Mouse (Mus musculus) C2C12 (cell line): ENCODE data around the gene Sf3b1. TPM values are rescaled to one million over a fixed set of nuclear protein-coding genes. Genes with fewer than 3 reads are reported as not detected.
"Not testable (repeated sequence)": the region's sequence is repeated elsewhere in the genome, so short reads cannot be mapped to it uniquely, and the experiment has no call there.

Experiments used
- H3K27me3 ChIP-seq: one replicate; pipeline ENCODE4 v1.6.1; 2011; ENCODE audit not compliant: control insufficient read depth, insufficient read depth, insufficient read length
- H3K36me3 ChIP-seq: one replicate; pipeline ENCODE4 v1.6.1; 2011; ENCODE audit not compliant: control insufficient read depth, insufficient read depth
- H3K4me3 ChIP-seq: one replicate; pipeline ENCODE4 v1.5.1; 2011; ENCODE audit warnings: mild to moderate bottlenecking, control low read depth; ENCODE audit not compliant: poor library complexity, insufficient read depth, severe bottlenecking
- H3K79me2 ChIP-seq: one replicate; pipeline ENCODE4 v1.6.1; 2011; ENCODE audit not compliant: control insufficient read depth, insufficient read depth
- H3K79me3 ChIP-seq: one replicate; pipeline ENCODE4 v1.6.1; 2011; ENCODE audit warnings: low read depth, control low read depth
- H3ac ChIP-seq: one replicate; pipeline ENCODE3; 2011; ENCODE audit warnings: low read depth; ENCODE audit not compliant: control insufficient read depth, insufficient read length
- CEBPB ChIP-seq: IDR thresholded peaks from one replicate; pipeline ENCODE4 v1.6.1; 2011; ENCODE audit warnings: low read depth, mild to moderate bottlenecking, control low read depth, moderate library complexity
- CTCF ChIP-seq: IDR thresholded peaks from one replicate; pipeline ENCODE4 v1.5.1; 2011; ENCODE audit not compliant: control insufficient read depth, insufficient read depth, insufficient read length
- FOSL1 ChIP-seq: IDR thresholded peaks from one replicate; pipeline ENCODE4 v1.8.0; 2011; ENCODE audit warnings: mild to moderate bottlenecking, low read length; ENCODE audit not compliant: poor library complexity, insufficient read depth, severe bottlenecking
- MAX ChIP-seq: IDR thresholded peaks from one replicate; pipeline ENCODE4 v1.6.1; 2011; ENCODE audit warnings: mild to moderate bottlenecking, control low read depth
- MYOD1 ChIP-seq: IDR thresholded peaks from one replicate; pipeline ENCODE4 v1.6.1; 2011; ENCODE audit warnings: low read depth; ENCODE audit not compliant: control insufficient read depth, insufficient read length
- MYOG ChIP-seq: IDR thresholded peaks from one replicate; pipeline ENCODE4 v1.6.1; 2011; ENCODE audit not compliant: control insufficient read depth, insufficient read length; ENCODE audit errors: extremely low read depth
- USF1 ChIP-seq: IDR thresholded peaks from one replicate; pipeline ENCODE4 v1.6.1; 2011; ENCODE audit warnings: low read depth, mild to moderate bottlenecking, control low read depth, moderate library complexity
- polyA plus RNA-seq: library from polyadenylated mRNA; unstranded; fragments of >200 nt; fragmentation: generic; extraction: Trizol; gene quantifications from one replicate; pipeline ENCODE4 v1.2.1, GENCODE M21; 2012; ENCODE audit warnings: missing spikeins

Gene Sf3b1
- polyA plus RNA-seq, 1 experiment: 33.5 TPM

DNA sequence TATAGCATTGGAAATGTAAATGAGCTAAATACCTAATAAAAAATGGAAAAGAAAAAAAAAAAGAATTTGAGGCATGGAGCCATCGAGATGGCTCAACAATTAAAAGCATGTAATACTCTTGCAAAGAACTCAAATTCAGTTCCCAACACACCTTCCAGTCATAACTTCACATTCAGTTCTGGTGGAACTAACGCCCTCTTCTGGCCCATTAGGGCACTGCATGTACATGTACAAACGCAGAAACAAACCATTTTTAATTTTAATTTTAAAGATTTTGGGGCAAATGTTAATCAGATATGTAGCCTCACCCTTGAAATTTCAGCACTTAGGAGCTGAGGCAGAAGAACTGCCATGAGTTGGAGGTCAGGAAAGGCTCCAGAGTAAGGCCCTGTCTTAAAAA lies 68.8 kb downstream of the Sf3b1 start:
- Histone ChIP-seq H3ac (no peak overlapping the region), H3K27me3 (no peaks in the 10 kb centered on the region), H3K79me2 (no peaks in the 10 kb centered on the region), H3K36me3 (no peaks in the 10 kb centered on the region), H3K4me3 (no peak overlapping the region), H3K79me3 (no peaks in the 10 kb centered on the region)
- TF ChIP-seq FOSL1 (no peak), MAX (no peak), MYOD1 (no peak), CEBPB (no peak)

GRCm38 (mm10) chr1:54956995-54957394 lies 70.3 kb downstream of the Sf3b1 start:
- H3K4me3 ChIP-seq, H3K79me3 ChIP-seq, H3K79me2 ChIP-seq, H3ac ChIP-seq, H3K36me3 ChIP-seq, H3K27me3 ChIP-seq: not testable (repeated sequence)

GRCm38 (mm10) chr1:54954856-54955255 lies 72.4 kb downstream of the Sf3b1 start:
- no peaks in the 10 kb centered on the region for H3K79me2 ChIP-seq
- no peaks in the 10 kb centered on the region for H3K27me3 ChIP-seq
- TF ChIP-seq FOSL1: no peak
- no peak for TF ChIP-seq CEBPB
- no peak for TF ChIP-seq CTCF
- TF ChIP-seq USF1: no peak
- no peak for TF ChIP-seq MYOD1
- TF ChIP-seq MAX: no peak
- TF ChIP-seq MYOG: no peak
- no peak overlapping the region for H3ac ChIP-seq
- no peaks in the 10 kb centered on the region for H3K79me3 ChIP-seq
- no peak overlapping the region for H3K4me3 ChIP-seq
- H3K36me3 ChIP-seq: no peaks in the 10 kb centered on the region

DNA sequence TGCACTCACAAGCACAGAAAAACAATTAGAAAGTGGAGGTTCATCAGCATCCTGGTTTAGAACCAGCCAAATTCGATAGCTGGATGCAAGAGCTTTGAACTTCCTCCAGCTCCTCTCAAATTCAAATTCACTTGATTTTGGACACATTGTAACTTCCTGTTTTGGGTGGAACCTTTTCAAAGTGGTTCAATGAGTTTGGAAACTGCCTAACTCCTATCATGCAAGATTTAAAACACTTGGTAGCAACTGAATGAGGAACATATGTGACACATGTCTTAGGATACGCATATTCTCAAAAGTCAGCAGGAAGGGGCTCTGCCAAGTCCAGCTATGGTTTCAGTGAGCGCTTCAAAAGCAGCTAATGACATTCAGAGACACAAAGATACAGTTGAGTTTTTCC lies 82.6 kb downstream of the Sf3b1 start:
- Histone ChIP-seq H3K36me3 (no peaks in the 10 kb centered on the region), H3ac (no peak overlapping the region)
- TF ChIP-seq CTCF (no peak), USF1 (no peak), MAX (no peak), MYOG (no peak), FOSL1 (no peak), MYOD1 (no peak)

GRCm38 (mm10) chr1:54935466-54935865 lies 91.8 kb downstream of the Sf3b1 start:
- Histone ChIP-seq H3ac (no peak overlapping the region), H3K79me2 (no peaks in the 10 kb centered on the region), H3K4me3 (no peak overlapping the region), H3K79me3 (no peaks in the 10 kb centered on the region), H3K36me3 (no peaks in the 10 kb centered on the region), H3K27me3 (no peaks in the 10 kb centered on the region)
- TF ChIP-seq USF1: no peak
- no peak for TF ChIP-seq CEBPB
- TF ChIP-seq MYOG: no peak
- no peak for TF ChIP-seq MAX
- TF ChIP-seq FOSL1: no peak
- TF ChIP-seq CTCF: no peak
- no peak for TF ChIP-seq MYOD1

More for the DNA sequence above, 82.6 kb downstream of the Sf3b1 start:
- no peaks in the 10 kb centered on the region for H3K79me2 ChIP-seq
- no peak overlapping the region for H3K4me3 ChIP-seq
- H3K79me3 ChIP-seq: no peaks in the 10 kb centered on the region
- no peaks in the 10 kb centered on the region for H3K27me3 ChIP-seq

Other genes starting within 250 kb of the Sf3b1 start
- 2.2 TPM for gene Ankrd44, start 101.1 kb downstream of the Sf3b1 start, polyA plus RNA-seq
- gene Coq10b, start 25.3 kb upstream of the Sf3b1 start, polyA plus RNA-seq: 21.0 TPM
- 914 TPM for gene Hspe1, start 60.7 kb upstream of the Sf3b1 start, polyA plus RNA-seq
- gene Hspd1, start 60.8 kb upstream of the Sf3b1 start, polyA plus RNA-seq: 297 TPM
- gene Mob4, start 103.8 kb upstream of the Sf3b1 start, polyA plus RNA-seq: 15.5 TPM
- gene Rftn2, start 199.3 kb upstream of the Sf3b1 start, polyA plus RNA-seq: 13.0 TPM
- gene Mars2, start 209.7 kb upstream of the Sf3b1 start, polyA plus RNA-seq: 1.8 TPM